Mouse (Mus musculus) cerebellum, adult 11 months (tissue): ENCODE measurements around the gene Neurl2.
A peak's percentile ranks its signal among the peaks of the same experiment; 100 is the strongest.
"Not testable (repeated sequence)": the region's sequence is repeated elsewhere in the genome, so short reads cannot be mapped to it uniquely, and the experiment has no call there.

Experiments
- DNase-seq: peaks from one replicate; pipeline ENCODE4 v3.0.0; 2022

Neurl2 gene

GRCm38 (mm10) chr2:164815348-164815747 is 17.9 kb downstream of the Neurl2 start:
- no peak for DNase-seq

- DNase-seq, result no peak
These were observed 19.7 kb downstream of the Neurl2 start for GRCm38 (mm10) chr2:164813557-164813956.

- no peak for DNase-seq
These were observed 26.6 kb downstream of the Neurl2 start for GRCm38 (mm10) chr2:164806614-164807013.

DNA sequence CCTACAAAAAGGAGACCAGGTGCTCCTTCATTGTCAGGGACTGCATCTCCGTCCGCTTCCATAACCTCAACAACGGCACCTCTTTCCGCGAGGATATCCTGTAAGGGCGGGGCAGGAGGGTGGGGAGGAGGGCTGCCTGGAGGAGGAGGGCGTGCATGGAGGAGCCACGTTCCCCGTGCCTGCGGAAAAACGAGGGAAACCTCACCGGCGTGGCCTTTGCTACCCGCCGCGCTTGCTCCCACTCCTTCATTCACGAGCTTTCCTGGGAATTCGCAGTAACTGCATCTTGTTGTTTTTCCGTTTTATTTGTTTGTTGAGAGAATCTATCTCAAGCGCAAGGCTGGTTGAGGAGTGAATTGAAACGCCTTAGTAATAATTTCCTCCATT is 27.9 kb downstream of the Neurl2 start:
- no peak for DNase-seq

- DNase-seq, result peak; percentile 98
These were observed 28.5 kb downstream of the Neurl2 start, which contains the start of the genes Acot8 and Zswim3 for GRCm38 (mm10) chr2:164804533-164805331. Gene Acot8 (minus strand): TSS chr2:164804882. Gene Zswim3 (plus strand): TSS chr2:164805098.

GRCm38 (mm10) chr2:164803921-164804313 is 29.3 kb downstream of the Neurl2 start:
- no peak for DNase-seq

GRCm38 (mm10) chr2:164803201-164803920 is 29.9 kb downstream of the Neurl2 start:
- no peak for DNase-seq

- no peak for DNase-seq
These were observed 32.8 kb downstream of the Neurl2 start for GRCm38 (mm10) chr2:164800252-164801004.

DNA sequence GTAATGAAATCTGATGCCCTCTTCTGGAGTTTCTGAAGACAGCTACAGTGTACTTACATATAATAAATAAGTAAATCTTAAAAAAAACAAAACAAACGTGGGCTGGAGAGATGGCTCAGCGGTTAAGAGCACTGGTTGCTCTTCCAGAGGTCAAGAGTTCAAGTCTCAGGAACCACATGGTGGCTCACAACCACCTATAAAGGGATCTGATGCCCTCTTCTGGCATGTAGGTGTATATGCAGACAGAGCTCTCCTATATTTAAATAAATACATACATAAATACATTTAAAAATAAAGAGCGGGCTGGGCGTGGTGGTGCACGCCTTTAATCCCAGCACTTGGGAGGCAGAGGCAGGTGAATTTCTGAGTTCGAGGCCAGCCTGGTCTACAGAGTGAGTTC is 34.7 kb downstream of the Neurl2 start:
- DNase-seq, result not testable (repeated sequence)

DNA sequence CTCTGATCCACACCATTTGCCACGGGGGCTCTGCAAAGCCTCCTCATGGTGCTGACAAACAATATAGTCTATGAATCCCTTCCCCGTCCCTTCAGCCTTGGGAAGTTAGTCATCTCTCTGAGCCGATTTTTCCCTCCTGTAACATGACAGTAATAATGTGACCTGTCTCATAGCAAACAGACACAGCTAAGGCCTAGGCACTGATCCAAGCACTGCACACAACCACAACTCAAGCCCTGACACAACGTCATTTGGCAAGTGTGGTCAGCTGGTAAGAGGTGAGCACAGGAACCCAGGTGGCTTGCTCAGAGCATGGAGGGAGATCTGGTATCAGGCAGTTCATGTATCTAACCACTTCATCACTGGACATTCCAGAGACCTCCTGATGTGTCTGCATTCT is 37.4 kb downstream of the Neurl2 start:
- DNase-seq, result no peak

DNA sequence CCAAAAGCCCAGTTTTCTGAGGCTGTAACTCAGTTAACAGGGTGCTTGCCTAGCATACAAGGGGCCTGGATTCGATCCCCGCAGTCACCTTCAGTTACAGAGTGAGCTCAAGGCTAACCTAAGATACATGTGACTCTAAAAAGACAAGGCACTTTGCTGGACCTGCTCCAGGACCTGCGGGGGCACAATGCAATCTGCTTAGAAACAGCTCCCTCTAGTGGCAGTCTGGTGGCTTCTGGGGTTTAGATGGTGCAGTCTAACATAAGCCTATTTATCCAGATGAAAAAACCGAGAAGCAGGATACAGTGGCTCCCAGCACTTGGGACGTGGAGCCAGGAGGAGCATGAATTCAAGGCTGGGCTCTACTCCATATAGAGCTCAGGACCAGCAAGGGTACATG is 39.0 kb downstream of the Neurl2 start:
- DNase-seq, result peak; percentile 82

GRCm38 (mm10) chr2:164793772-164794171 is 39.5 kb downstream of the Neurl2 start:
- DNase-seq, result no peak

GRCm38 (mm10) chr2:164793236-164793635 is 40.0 kb downstream of the Neurl2 start:
- DNase-seq, result peak; percentile 72

GRCm38 (mm10) chr2:164792400-164793190 is 40.7 kb downstream of the Neurl2 start:
- no peak for DNase-seq

DNA sequence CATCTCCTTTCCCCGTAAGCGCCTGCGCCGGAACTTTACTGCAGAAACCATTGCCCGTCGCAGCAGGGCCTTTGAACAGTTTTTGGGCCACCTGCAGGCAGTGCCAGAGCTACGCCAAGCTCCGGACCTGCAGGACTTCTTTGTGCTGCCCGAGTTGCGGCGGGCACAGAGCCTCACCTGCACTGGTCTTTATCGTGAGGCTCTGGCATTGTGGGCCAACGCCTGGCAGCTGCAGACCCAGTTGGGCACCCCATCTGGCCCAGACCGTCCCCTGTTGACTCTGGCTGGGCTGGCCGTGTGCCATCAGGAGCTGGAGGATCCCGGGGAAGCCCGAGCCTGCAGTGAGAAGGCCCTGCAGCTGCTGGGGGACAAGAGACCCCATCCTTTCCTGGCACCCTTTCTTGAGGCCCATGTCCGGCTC is 41.4 kb downstream of the Neurl2 start:
- peak; percentile 56 for DNase-seq

- no peak for DNase-seq
These were observed 42.8 kb downstream of the Neurl2 start for GRCm38 (mm10) chr2:164790451-164790850.

DNA sequence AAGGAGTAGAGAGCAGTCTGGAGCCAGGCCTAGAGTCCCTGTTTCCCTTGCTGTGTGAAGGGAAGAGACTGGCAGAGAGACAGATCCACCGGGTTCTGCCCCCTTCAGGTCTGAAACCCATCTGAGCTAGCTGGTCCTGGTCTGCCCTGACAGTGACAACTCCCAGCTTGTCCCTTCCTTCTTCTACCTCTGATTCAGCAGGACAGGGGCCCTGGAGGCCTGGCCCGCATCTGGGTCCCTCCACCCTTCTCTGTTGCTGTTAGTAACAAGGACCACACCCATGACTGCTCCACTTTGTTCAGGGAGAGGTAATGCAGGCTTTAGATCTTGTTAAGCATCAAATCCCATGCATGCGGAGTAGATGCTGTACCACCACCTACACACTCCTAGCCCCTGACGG is 44.8 kb downstream of the Neurl2 start:
- DNase-seq, result no peak

- DNase-seq, result no peak
These were observed 45.5 kb downstream of the Neurl2 start for GRCm38 (mm10) chr2:164787779-164788178.

- no peak for DNase-seq
These were observed 46.2 kb downstream of the Neurl2 start for GRCm38 (mm10) chr2:164787032-164787431.

- peak; percentile 31 for DNase-seq
These were observed 46.8 kb downstream of the Neurl2 start for GRCm38 (mm10) chr2:164786388-164786885.

GRCm38 (mm10) chr2:164785481-164786387 is 47.5 kb downstream of the Neurl2 start, which contains the start of gene Snx21:
Gene Snx21 (plus strand): TSS chr2:164785823.
- peak; percentile 92 for DNase-seq
